7 mouse cellular contexts compared by ENCODE assay signal in the genomic region with DNA sequence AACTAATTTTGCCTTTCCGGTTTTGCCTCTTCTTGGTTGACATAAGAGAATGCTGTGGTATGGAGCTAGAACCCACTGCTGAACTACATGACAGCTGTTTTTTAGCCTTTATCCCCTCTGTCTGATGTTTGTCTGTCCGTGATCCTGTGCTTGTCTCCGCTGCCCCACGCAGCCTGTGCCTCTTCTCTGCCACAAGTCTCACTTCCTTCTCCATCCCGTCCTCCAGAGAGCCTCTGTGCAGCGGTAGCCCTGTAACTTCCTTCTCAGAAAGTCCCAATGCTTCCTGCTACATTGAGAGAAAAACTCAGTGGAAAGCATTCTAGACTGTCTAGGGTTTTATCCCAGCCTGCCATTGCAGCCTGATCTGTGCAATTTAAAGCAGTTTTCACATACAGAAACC. TPM values are rescaled to one million over a fixed set of nuclear protein-coding genes. Genes with fewer than 3 reads are reported as not detected.
A peak's percentile ranks its signal among the peaks of the same experiment; 100 is the strongest.
DNase-seq lines count a peak whose midpoint lies in the region; ATAC-seq lines count a peak whose summit lies in the region.

No protein-coding gene starts in this region.

- peak overlapping the region; percentile 6 to 85; a peak in 3 of 4 replicates for H3K4me3 ChIP-seq in heart, embryonic 14.5 days (ENCODE audit: control insufficient read depth in 1 of 2, insufficient read depth in 1 of 2, low read depth in 1 of 2, low read length in 2 of 2)
- H3K4me3 ChIP-seq in lung, embryonic 16.5 days (ENCODE audit: low read length) = peak overlapping the region; percentile 100

- ATAC-seq in heart, embryonic 14.5 days (ENCODE audit: insufficient number of reproducible peaks, insufficient read depth, low FRiP score, low read depth) = no peak
- ATAC-seq in lung, embryonic 16.5 days (ENCODE audit: low read depth) = no peak
- no peak for ATAC-seq in frontal cortex, adult (ENCODE audit: low TSS enrichment)

- 72% methylated on average over 6 of the region's 6 CpGs for WGBS in heart, embryonic 14.5 days
- 69% methylated on average over 6 of the region's 6 CpGs for WGBS in lung, embryonic 16.5 days

- H3K36me3 ChIP-seq in heart, embryonic 14.5 days (ENCODE audit: control insufficient read depth, insufficient read depth, low read length) = peaks cover 58% of the 10 kb centered on the region
- peaks cover 42% of the 10 kb centered on the region for H3K36me3 ChIP-seq in lung, embryonic 16.5 days (ENCODE audit: control insufficient read depth, insufficient read depth, low read length)

- H3K4me1 ChIP-seq in heart, embryonic 14.5 days (ENCODE audit: control insufficient read depth in 2 of 2, insufficient read depth in 2 of 2, low read length in 2 of 2) = peaks cover 2 to 18% of the 10 kb centered on the region in 2 experiments; a peak in 2 of 4 replicates
- H3K4me1 ChIP-seq in lung, embryonic 16.5 days (replicated peaks; ENCODE audit: control insufficient read depth, insufficient read depth, low read length) = peaks cover 12% of the 10 kb centered on the region

- H3K27me3 ChIP-seq in heart, embryonic 14.5 days (ENCODE audit: control insufficient read depth, insufficient read depth, low read length) = no peaks in the 10 kb centered on the region
- H3K27me3 ChIP-seq in lung, embryonic 16.5 days (ENCODE audit: control insufficient read depth, insufficient read depth, low read depth, low read length) = no peaks in the 10 kb centered on the region

- peak overlapping the region; percentile 79 for H3K4me2 ChIP-seq in heart, embryonic 14.5 days (ENCODE audit: low read length)
- peak overlapping the region; percentile 96 for H3K4me2 ChIP-seq in lung, embryonic 16.5 days (ENCODE audit: low read depth, low read length)

- H3K9me3 ChIP-seq in heart, embryonic 14.5 days (ENCODE audit: control insufficient read depth, low read length) = no peaks in the 10 kb centered on the region
- no peaks in the 10 kb centered on the region for H3K9me3 ChIP-seq in lung, embryonic 16.5 days (ENCODE audit: control insufficient read depth, low read length)

- no peak overlapping the region for H3K27ac ChIP-seq in heart, embryonic 14.5 days (replicated peaks in 1 of 2; ENCODE audit: control insufficient read depth in 1 of 2, insufficient read depth in 1 of 2, low read depth in 2 of 2, low read length in 2 of 2)
- no peak overlapping the region for H3K27ac ChIP-seq in lung, embryonic 16.5 days (ENCODE audit: low read length)

- peak; percentile 68 for DNase-seq in A20 (ENCODE audit: low read depth, low spot score)
- peak; percentile 7 for DNase-seq in CD4-positive helper T cell, adult 2 months (ENCODE audit: low read depth, low spot score)
- DNase-seq in cerebellum, adult 9-10 months = no peak
- no peak for DNase-seq in frontal cortex, postnatal 25 days (ENCODE audit: low spot score in 2 of 2)

- H3K9ac ChIP-seq in heart, embryonic 14.5 days (ENCODE audit: low read length) = peak overlapping the region; percentile 88
- peak overlapping the region; percentile 96 for H3K9ac ChIP-seq in lung, embryonic 16.5 days (ENCODE audit: low read length)

RNA-seq across cellular contexts. Expression of a gene that starts 1.3 kb away (rescaled TPM):
- 145 and 155 TPM in 2 replicates for polyA plus RNA-seq in heart, embryonic 14.5 days (2014; fragmentation: Nextera tagmentation; extraction: Ambion mirVana)
- 384 and 398 TPM in 2 replicates for polyA plus RNA-seq in lung, embryonic 16.5 days (2015; fragmentation: Nextera tagmentation; extraction: Ambion mirVana)

RNA-seq across cellular contexts. Expression of a gene that starts 1.6 kb away (rescaled TPM):
- polyA plus RNA-seq in heart, embryonic 14.5 days (2014; fragmentation: Nextera tagmentation; extraction: Ambion mirVana) = 38.6 and 42.2 TPM in 2 replicates
- 52.6 and 54.3 TPM in 2 replicates for polyA plus RNA-seq in lung, embryonic 16.5 days (2015; fragmentation: Nextera tagmentation; extraction: Ambion mirVana)

RNA-seq across cellular contexts. Expression of a gene that starts 9.8 kb away (rescaled TPM):
- 1.0 and 1.4 TPM in 2 replicates for polyA plus RNA-seq in heart, embryonic 14.5 days (2014; fragmentation: Nextera tagmentation; extraction: Ambion mirVana)
- 4.8 and 7.3 TPM in 2 replicates for polyA plus RNA-seq in lung, embryonic 16.5 days (2015; fragmentation: Nextera tagmentation; extraction: Ambion mirVana)

RNA-seq across cellular contexts. Expression of a gene that starts 35.5 kb away (rescaled TPM):
- 131 and 134 TPM in 2 replicates for polyA plus RNA-seq in heart, embryonic 14.5 days (2014; fragmentation: Nextera tagmentation; extraction: Ambion mirVana)
- polyA plus RNA-seq in lung, embryonic 16.5 days (2015; fragmentation: Nextera tagmentation; extraction: Ambion mirVana) = 105 and 109 TPM in 2 replicates

RNA-seq across cellular contexts. Expression of a gene that starts 39.9 kb away (rescaled TPM):
- polyA plus RNA-seq in heart, embryonic 14.5 days (2014; fragmentation: Nextera tagmentation; extraction: Ambion mirVana) = 11.1 and 12.8 TPM in 2 replicates
- 18.0 and 21.5 TPM in 2 replicates for polyA plus RNA-seq in lung, embryonic 16.5 days (2015; fragmentation: Nextera tagmentation; extraction: Ambion mirVana)

Comparison
In these comparisons a context has a peak if more than half of its experiments do, and no peak if none do; other contexts are left out.
1. DNase-seq: peak in A20 (single experiment) and CD4-positive helper T cell, adult 2 months (single experiment); none in cerebellum, adult 9-10 months (single experiment) and frontal cortex, postnatal 25 days (0 of 2).